Mouse (Mus musculus) spleen, postnatal 10 days (tissue): ENCODE data around the gene Smg7.

Experiments
- DNase-seq, 2 experiments: peaks; one replicate each; pipeline ENCODE4 v3.0.0; 2021 to 2022; ENCODE audit warnings: low spot score in 2 of 2

The Smg7 gene

DNA sequence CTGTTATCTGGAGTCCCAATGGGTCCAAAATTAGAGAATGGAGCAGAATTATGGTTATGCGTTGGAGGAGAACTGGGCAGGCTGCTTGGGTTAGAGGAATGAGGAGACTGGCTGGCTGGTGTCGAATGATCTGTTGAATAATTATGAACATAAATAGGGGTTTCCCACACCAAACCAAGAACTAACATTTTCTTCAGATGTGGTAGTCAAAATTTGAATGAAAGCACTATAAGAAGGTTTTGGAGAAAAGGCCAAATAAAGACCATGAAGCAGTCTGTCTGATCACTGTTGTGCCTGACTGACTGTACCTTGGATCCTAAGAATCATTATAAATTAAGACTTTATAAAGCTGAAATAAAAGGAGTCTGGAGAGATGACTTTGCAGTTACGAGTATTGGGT is 62.1 kb downstream of the Smg7 start:
- DNase-seq, result no peak

DNA sequence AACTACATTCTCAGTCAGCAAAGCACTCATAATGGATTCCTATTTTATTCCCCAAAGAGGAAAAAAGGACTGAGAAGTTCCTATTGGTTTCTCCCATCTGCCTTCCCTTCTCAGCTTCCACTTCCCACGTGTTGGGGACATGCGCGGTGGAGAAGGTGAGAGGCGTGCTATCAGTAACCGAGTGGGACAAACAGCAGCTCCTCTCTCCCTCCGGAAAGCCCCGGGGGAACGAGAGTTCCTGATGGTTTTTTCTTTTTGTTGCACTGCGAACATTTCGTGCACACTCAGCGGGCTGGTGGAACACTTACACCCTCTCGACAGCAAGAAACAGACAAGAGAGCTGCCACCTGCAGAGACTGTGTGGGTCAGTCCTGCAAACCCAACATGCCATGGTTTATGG is 63.6 kb downstream of the Smg7 start:
- DNase-seq, result no peak

DNA sequence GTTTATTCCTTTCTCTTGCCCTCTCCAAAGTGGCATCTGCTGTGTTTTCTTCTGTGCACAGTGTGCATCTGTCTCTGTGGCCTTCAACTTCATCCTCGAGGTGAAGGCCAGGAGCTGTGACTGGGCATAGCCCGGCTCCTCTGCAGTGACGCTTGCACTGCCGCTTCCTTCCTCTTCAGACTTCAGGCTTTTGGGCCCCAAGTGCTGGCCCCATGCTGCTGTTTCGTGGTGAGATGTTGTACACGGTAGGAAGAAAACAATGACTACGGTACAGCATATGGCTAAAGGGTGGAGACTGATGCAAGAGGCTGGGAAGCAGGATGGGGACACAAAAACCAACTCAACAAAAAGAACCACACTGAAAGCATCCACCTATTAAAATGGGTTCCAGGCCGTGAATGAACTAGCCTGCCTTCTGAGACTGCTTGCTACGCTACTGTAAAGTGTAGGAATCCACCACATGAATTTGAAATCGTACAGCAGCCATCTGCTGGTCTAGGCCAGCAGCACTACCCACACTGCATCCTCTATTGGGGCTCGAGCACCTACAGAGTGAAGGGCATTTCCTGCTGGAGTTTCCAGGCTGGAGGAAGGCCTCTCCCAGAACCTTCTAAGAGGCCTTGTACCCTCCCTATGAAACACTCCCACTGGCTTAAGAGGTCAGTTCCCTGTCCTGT is 64.3 kb downstream of the Smg7 start:
- DNase-seq, result no peak

DNA sequence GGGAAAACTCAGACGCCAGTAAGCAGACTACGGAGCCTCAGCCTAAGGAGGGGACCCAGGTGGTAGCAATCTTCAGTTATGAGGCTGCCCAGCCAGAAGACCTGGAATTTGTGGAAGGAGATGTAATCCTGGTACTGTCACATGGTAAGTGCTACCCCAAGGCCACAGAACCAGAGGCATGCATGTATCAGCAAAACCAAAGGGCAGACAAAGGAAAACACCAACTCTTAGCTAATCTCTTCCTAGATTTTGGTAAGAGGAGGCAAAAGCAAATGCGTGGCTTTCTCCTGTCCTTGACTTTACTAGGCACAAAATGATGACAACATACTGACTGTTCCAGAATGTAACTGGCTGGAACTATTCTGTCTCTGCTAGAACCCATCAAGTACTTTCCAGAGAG is 67.4 kb downstream of the Smg7 start:
- DNase-seq, result no peak

DNA sequence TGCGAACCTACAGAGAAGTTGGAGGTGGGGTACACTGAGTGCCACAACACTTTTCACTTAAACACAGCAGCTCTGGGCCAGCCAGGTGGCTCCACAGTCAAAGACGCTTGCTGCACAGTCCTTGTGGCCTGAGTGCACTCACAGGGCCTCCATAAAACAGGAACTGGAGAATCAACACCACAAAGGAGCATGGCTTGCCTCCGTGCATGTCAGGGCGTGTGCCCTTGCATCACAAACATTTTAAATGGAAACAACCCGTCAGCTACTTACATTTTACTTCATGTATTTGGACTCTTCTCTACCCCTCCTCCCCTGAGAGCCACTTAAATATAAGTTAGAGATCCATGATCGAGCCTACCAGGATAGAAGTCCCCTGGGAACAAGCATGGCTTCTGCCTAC is 70.1 kb downstream of the Smg7 start:
- DNase-seq, result no peak

DNA sequence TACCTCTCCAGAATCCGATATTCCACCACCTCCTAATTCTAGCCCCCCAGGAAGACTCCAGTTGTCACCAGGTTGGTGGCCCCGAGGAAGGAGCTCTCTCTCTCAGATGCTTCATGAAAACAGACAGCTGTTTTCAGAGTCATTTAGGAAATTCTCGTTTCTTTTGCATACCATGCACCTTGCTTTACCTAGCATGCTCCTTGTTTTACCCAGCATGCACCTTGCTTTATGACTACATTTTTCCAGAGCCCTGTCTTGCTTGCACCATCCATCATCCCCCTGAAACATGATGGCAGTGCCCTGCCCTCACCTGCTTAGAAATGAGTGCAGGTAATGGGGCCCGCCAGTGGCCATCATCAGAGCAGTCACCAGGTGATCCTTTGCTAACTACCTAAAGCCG is 70.8 kb downstream of the Smg7 start:
- DNase-seq, result no peak

DNA sequence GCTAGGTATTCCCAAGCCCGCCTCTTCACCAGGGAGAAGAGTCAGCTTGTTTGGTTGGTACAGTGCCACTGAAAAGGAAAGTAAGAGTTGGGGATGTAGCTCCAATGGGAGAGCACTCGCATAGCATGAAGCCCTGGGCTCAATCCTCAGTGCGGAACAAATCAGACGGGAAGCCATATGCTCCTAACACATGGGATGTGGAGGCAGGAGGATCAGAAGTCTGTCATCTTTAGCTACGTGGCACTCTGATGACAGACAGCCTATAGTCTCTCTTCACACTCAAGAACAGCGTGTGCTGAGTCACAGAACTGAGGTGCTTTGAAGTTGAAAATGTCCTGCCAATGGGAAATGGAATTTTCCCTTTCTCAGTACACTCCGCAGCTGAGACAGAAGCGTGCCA is 71.4 kb downstream of the Smg7 start:
- DNase-seq, result no peak

DNA sequence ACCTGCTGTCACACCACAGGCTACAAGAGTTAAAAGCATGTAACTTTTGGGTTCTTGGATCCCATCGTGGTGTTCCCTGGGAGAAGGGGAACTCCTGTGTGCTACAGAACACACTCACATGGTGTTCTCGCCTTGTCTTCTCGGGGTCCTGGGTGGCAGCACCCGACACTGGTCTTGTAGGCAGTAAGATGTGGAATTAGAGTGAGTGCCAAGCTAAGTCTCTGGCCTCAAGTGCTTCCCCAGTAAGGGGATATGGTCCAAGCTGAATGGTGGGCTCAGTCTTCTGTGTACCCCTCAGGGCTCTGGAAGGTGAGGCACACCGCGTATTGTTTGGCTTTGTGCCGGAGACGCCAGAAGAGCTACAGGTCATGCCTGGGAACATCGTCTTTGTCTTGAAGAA is 72.4 kb downstream of the Smg7 start:
- DNase-seq, result no peak

DNA sequence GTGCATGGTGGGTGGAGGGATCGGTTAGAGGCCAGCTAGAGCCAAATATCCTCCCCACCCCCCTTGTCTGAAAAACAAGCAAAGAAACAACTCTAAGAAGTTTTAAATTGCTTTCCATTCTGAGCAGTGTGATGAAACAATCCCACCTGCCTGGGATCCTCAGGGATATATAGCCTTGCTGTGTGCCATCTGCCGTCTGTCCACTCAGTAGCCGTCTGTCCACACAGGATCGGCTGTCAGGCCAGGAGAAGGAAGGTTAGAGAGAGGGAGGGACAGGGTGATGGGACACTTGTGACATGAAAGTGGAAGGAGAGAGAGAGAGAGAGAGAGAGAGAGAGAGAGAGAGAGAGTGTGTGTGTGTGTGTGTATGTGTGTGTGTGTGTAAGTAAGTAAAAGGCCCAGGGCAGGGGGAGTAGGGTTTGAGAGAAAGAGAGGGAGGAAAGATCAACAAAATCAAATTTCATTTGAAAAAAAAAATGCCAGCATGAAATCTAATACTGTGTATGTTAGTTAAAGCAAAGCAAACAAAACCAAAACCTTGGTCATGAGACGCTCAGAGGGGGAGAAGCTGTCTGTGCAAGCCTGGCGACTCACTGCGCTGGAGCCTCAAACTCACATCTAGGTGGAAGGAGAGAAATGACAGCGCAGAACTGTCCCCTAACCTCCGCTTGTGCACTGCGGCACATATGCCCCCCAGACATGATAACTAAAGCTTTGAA is 73.7 kb downstream of the Smg7 start:
- no peak for DNase-seq

DNA sequence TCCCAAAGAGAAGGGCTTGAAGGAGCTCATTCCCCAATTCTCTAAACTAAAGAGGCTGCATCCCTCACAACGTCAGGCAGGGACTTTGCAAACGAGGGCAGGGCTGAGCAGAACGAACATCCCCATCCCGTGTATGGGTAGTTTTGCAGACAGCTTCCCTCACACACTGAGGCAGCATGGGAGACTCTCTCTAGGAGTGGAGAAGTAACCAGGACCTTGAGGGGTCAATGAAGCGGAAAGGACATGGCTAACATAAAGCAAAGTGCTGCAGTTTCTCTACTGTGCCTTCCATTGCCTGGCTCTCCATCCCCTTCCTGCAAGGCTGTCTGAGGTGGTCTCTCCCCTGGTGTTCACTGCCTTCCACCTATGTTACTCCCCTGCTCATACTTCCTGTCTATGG is 74.3 kb downstream of the Smg7 start:
- DNase-seq, result no peak

DNA sequence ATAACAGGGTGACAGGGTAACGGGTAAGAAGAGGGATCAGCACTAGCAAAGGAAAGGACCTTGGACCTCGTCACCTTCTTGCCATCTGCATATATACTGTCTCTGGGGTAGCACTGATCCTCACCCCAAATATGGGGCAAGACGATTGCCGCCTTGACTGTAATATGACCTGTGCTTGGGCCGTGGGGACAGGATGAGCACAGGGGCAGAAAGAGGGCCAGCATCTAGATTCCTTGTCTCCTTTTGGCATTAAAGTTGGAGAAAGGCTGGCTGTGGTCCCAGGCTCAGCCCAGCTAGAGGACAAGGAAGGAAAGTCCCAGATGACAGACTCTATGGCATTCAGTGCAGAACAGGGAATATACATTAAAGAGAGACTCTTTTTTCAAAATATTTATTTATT is 76.0 kb downstream of the Smg7 start:
- no peak for DNase-seq

DNA sequence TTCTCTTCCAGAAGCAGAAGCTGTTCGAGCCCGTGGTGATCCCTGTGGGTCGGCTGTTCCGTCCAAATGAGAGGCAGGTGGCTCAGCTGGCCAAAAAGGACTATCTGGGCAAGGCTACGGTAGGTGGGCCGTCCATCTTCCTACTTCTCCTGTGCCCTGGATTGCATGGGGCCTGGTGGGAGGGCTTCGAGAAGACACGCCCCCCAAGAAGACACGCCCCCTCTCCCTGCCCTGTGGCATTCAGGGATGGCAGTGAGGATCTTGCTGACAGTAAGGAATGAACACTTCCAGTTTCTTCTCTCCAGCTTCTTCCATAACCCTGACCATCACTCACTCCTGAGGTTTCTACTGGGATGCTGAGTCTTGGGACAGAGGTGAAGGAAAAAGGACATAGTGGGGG is 78.2 kb downstream of the Smg7 start:
- no peak for DNase-seq

DNA sequence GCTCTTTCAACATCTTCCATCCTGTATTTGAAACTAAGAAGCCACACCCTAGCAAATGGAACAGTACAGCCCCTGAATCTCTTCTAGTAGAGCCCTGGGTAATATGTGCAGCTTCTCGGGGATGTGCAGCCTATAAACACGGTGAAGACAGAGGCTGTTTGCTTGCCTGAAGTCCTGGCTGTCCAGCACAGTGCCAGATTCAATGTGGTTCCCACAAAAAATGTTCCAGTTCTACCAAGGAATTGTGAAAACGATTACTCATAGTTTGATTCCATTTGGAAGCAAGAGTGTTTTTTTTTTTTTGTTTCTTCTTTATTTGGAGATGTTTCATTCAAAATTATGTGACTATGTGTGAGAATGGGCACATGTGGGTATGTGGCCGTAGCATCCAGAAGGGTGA is 80.7 kb downstream of the Smg7 start:
- no peak for DNase-seq

DNA sequence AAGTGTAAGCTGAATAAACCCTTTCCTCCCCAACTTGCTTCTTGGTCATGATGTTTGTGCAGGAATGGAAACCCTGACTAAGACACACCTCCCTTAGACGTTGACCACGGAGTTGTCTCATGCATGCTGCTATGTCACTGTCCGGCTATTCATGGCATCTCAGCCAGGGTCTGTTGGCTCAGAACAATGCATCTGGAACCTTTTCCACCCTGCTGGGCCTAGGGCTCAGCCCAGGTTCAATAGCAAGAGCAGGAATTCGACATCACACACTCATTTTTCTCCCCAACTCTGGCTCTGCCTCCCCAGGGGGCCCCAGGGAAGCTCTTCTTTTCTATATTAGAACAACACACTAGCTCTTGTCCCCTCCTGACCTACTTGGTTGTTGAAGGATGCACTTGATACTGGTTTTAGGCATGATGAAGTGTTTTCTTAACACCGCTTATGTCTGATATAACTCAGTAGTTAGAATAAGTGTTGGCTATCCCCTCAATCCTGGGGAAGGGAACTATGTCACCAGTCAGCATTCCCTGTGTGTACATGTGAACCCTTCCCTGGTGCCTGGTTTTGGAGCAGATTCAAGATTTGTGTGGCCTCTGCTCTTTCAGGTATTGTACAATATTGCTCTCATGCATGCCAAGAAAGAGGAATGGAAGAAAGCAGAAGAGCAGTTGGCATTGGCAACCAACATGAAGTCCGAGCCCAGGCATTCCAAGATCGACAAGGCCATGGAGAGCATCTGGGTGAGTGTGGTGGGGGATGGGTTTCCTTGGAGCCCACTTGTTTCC is 81.3 kb downstream of the Smg7 start:
- no peak for DNase-seq

DNA sequence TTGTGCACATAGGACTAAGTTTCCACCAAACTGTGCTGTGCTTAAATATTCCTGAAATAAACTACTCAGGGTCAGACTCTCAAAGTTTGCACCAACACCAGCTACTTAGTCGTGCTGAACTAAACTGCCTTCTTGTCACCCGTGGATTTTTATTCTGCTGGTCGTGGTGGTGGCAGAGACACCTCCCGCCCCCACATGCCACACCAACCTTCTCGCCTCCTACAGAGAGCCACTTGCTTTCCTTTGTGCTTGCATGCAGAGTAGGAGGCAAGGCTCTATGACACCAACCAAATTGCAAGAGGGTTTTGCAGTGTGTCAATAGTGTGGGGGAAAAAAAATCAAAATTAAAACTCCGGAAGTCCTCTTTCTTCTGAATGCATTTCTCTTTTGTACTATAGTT is 82.9 kb downstream of the Smg7 start:
- DNase-seq, result no peak

DNA sequence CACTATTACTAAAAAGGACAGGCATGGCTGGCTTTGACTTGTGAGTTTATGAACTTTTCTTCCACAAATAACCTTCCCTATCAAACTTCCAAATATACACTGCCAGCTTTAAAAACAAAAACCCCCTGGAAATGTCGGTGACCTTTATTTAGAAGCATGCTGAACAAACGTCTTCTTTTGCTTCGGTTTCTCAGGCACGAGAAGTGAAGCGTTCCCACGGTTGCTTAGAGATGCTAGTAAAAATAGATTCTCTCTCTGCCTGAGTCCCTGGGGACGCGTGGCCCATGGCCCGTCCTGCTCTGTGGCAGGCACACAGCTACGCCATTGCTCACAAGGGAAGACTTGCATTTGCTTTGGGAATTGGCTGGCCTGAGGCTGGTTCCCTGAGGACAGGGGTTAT is 84.7 kb downstream of the Smg7 start:
- DNase-seq, result peak in 1 of 2 experiments; percentile 66

DNA sequence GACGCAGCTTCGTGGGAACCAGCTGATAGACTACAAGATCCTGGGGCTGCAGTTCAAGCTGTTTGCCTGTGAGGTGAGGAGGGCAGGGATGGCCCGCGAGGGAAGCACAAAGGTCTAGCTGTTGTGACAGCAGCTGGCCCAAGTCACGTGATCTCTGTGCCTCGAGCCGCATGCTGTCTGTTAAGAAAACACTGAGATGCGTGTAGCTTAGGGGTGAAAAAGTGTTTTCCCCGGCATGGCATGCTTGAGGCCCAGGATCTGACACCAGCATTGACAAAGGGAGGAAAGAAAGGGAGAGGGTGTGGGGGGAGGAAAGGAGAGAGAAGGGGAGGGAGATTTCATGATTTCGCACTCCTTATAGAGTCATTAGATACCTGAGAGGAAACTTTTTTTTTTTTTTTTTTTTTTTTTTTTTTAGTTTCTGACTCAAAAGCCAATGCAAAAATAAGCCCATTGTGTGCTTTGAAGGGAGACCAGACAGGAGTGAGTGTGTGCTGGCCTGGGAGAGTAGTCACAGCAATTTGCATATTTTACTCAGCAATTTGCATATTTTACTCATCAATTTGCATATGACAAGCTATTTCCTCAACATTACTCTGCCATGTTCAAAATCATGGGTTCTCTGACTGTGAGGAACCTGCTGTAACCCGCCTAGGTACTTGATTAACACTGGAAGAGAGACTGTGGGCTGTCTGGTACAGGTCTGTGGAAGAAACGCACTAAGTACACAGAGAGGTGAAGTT is 85.2 kb downstream of the Smg7 start:
- peak in 1 of 2 experiments; percentile 36 for DNase-seq

DNA sequence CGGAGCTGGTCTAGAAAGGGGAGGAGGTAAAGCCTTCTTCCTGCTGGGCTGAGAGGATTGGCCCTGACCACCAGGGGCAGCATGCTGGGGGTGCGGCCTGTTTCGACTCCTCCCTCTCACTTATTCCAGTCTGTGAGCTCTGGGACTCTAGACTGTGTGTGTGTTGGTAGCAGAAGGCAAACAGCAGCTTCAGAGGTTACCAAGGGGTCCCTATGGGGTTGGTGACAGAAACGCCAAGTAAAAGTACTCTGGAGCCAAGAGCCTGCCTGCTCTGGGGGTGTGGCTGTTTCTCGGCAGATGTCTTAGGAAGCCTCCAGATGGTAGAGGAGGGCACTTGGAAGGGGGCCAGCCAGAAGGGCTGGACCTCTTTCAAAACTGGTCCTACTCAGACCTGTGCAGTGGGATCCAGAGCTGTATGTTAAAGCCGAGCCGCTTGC is 87.2 kb downstream of the Smg7 start:
- peak in 1 of 2 experiments; percentile 50 for DNase-seq

DNA sequence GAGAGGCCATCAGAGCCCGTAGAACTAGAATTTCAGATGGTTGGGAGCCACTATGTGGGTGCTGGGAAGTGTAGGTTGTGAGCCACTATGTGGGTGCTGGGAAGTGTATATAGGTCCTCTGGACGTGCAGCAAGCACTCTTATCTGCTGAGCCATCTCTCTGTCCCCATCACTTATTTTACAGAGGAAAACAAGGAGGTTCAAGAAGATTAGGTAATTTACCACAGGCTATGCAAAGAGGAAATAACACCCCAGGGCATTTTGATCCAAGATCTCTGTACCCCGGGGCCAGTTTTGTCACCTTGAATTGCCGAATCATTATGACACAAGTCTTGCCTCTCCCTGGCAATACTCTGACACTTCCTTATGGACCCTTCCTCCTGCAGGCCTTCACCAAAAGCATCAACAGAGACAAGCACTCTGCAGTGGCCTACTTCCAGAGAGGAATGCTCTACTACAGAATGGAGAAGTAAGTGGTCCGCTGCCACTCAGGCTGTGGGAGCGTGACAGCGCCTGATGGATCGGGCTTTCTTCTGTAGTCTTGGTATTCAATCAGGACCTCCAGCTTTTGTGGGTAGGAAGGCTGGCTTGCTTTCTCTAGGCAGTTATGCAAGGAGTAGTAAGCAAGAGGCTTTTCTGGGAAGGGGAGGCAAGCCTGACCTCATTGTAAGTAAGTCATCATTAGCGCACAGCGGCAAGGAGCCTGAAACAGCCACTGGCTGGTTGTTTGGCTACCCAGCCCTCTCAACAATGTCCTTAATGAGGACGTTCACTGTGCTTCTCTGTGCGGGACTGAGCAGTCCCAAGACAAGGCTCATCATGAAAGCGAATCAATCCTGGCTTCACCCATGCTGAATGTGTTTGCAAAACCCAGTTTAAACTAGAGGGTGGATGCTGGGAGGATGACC is 91.7 kb downstream of the Smg7 start:
- DNase-seq, result no peak

DNA sequence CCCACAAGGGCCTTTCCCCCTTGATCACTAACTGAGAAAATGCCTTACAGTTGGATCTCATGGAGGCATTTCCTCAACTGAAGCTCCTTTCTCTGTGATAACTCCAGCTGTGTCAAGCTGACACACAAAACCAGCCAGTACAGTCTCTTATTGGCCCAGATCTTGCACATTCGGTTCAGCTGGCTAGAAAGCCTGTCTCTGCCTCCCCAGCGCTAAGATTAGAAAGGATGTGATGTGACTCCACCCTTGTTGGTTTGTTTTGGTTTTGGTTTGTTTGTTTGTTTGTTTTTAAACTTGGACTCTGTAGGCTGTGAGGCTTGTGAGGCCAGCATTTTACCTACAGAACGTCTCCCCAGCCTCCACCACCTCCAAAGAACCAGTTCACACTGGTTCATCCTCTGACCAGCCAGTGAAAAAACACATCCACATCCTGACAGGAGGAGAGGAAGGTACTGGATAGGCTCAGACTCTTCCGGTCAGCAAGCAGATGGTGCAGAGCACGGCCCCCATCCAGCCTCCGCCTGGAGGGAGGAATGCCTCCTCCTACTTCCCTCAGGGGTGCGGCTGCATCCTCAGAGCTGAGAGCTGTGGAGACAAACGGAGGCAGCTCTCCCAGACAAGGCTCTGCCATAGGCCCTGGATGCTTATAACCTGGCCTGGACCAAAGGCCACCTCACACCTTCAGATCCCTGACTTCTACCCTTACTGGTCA is 92.7 kb downstream of the Smg7 start:
- no peak for DNase-seq

DNA sequence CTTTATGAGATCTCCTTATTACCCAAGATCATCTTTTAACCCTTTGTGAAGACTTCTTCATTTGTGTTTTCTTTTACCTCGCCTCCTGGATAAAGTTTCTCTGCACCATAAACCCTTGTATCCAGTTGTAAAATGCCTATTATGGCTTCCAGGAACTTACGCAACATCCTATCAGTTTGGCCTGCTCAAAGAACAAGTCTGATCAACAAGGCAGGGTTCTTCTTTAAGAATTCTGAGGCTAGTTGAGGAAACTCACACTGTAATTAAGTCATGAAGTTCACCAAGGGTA is 94.1 kb downstream of the Smg7 start:
- no peak for DNase-seq
